In the genomic region with DNA sequence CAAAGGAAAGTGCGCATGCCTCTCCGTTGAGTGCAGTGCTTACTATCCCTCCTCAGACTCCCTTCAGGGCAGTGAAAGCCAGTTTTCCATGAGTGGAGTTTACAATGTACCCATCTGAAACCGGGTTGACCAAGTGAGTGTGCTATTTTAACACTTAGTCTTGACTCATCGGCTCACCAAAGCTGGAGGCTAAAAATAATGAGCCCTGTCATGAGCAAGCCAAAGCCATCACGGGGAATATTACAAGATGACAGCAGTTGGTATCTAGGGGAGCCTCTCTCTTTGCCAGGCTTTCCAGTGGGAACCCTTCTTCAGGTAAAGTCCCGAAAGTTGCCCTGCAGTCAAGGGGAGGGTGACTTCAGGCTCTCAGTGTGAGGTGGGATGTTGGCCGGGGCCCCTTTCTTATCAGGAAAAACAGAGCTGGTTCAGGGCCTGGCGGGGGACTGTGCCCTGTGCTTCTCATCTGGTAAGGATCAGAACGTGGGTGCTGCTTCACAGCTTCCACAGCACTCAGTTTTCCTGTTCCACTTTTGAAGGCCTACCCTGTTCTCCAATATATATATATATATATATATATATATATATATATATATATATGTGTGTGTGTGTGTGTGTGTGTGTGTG, we compare ENCODE assay signal across 12 mouse cellular contexts.
DNase-seq lines count a peak whose midpoint lies in the region; ATAC-seq lines count a peak whose summit lies in the region.
"Had no signal": no experiment of that assay in that cellular context is flagged by ENCODE, and none has a peak within 500 bp of the region (broad histone marks: within the 10 kb centered on the region; RNA-seq: fewer than 3 reads in every experiment).

No protein-coding gene starts in this region.

- no peaks in the 10 kb centered on the region for H3K27me3 ChIP-seq in heart, embryonic 13.5 days (replicated peaks)
- H3K27me3 ChIP-seq in liver, embryonic 15.5 days, result no peaks in the 10 kb centered on the region
- H3K27me3 ChIP-seq in intestine, embryonic 16.5 days (replicated peaks; ENCODE audit: control insufficient read depth, insufficient read depth, low read length), result no peaks in the 10 kb centered on the region
- H3K27me3 ChIP-seq: hindbrain, embryonic 12.5 days had no signal

- H3K4me1 ChIP-seq in heart, embryonic 13.5 days, result peaks cover 29% of the 10 kb centered on the region
- H3K4me1 ChIP-seq in liver, embryonic 15.5 days (replicated peaks), result peaks cover 23% of the 10 kb centered on the region
- 0 out of 2 replicates have a peak, but pooled peaks cover 5% of the 10 kb centered on the region for H3K4me1 ChIP-seq in intestine, embryonic 16.5 days (ENCODE audit: control insufficient read depth, insufficient read depth, low read length)
- H3K4me1 ChIP-seq: hindbrain, embryonic 12.5 days had no signal

- ATAC-seq in frontal cortex, adult (ENCODE audit: low TSS enrichment), result peak; percentile 64
- ATAC-seq in heart, embryonic 13.5 days (ENCODE audit: extremely low read depth, insufficient number of reproducible peaks, low FRiP score, low TSS enrichment), result no peak; the same call in 1 of the 2 replicates
- peak; percentile 79 for ATAC-seq in liver, embryonic 15.5 days (ENCODE audit: insufficient read depth)
- no peak for ATAC-seq in intestine, embryonic 16.5 days

- H3K9me3 ChIP-seq in heart, embryonic 13.5 days, result no peaks in the 10 kb centered on the region
- H3K9me3 ChIP-seq in liver, embryonic 15.5 days (replicated peaks), result no peaks in the 10 kb centered on the region
- H3K9me3 ChIP-seq in intestine, embryonic 16.5 days (ENCODE audit: control insufficient read depth, low read length), result no peaks in the 10 kb centered on the region
- H3K9me3 ChIP-seq: hindbrain, embryonic 12.5 days had no signal

- no peak overlapping the region for H3K4me3 ChIP-seq in heart, embryonic 13.5 days
- no peak overlapping the region for H3K4me3 ChIP-seq in liver, embryonic 15.5 days (replicated peaks)
- H3K4me3 ChIP-seq in intestine, embryonic 16.5 days (ENCODE audit: low read length), result no peak overlapping the region
- H3K4me3 ChIP-seq: hindbrain, embryonic 12.5 days had no signal

- peak overlapping the region; percentile 72 for H3K27ac ChIP-seq in heart, embryonic 13.5 days (replicated peaks)
- H3K27ac ChIP-seq in liver, embryonic 15.5 days (replicated peaks), result no peak overlapping the region
- H3K27ac ChIP-seq in intestine, embryonic 16.5 days (ENCODE audit: low read length), result no peak overlapping the region
- H3K27ac ChIP-seq: hindbrain, embryonic 12.5 days had no signal

- no peak overlapping the region for H3K9ac ChIP-seq in heart, embryonic 13.5 days
- H3K9ac ChIP-seq in liver, embryonic 15.5 days, result no peak overlapping the region
- H3K9ac ChIP-seq in intestine, embryonic 16.5 days (ENCODE audit: low read depth, low read length), result no peak overlapping the region
- H3K9ac ChIP-seq: hindbrain, embryonic 12.5 days had no signal

- no peak overlapping the region for H3K4me2 ChIP-seq in heart, embryonic 13.5 days
- peak overlapping the region; percentile 36; the same call in 1 of the 2 replicates for H3K4me2 ChIP-seq in liver, embryonic 15.5 days
- no peak overlapping the region for H3K4me2 ChIP-seq in intestine, embryonic 16.5 days (ENCODE audit: low read depth, low read length)
- H3K4me2 ChIP-seq: hindbrain, embryonic 12.5 days had no signal

- DNase-seq in frontal cortex, postnatal 25 days (ENCODE audit: low spot score in 2 of 2), result no peak
- peak; percentile 81 for DNase-seq in brain, adult 2 months (ENCODE audit: low read depth, low spot score)
- DNase-seq in ovary, postnatal 36 days (ENCODE audit: low spot score), result no peak
- no peak for DNase-seq in thymus, postnatal 36 days
- DNase-seq: adrenal gland, postnatal 14 days; kidney, adult 2 months; lung, adult 18-20 months had no signal

- WGBS in heart, embryonic 13.5 days, result 38% methylated on average over 9 of the region's 9 CpGs
- 43% methylated on average over 9 of the region's 9 CpGs for WGBS in liver, embryonic 15.5 days (ENCODE audit: insufficient replicate concordance)
- WGBS in intestine, embryonic 16.5 days, result 84% methylated on average over 9 of the region's 9 CpGs

- H3K36me3 ChIP-seq in heart, embryonic 13.5 days, result no peaks in the 10 kb centered on the region
- no peaks in the 10 kb centered on the region for H3K36me3 ChIP-seq in liver, embryonic 15.5 days (replicated peaks)
- H3K36me3 ChIP-seq in intestine, embryonic 16.5 days (ENCODE audit: control insufficient read depth, insufficient read depth, low read length), result no peaks in the 10 kb centered on the region
- H3K36me3 ChIP-seq: hindbrain, embryonic 12.5 days had no signal

Comparison
In these comparisons a context has a peak if more than half of its experiments do, and no peak if none do; other contexts are left out.
1. ATAC-seq: peak in frontal cortex, adult (single experiment) and liver, embryonic 15.5 days (single experiment); none in heart, embryonic 13.5 days (single experiment) and intestine, embryonic 16.5 days (single experiment).